Mouse (Mus musculus) neutrophil, adult 83 days (primary cell): ENCODE measurements around the gene 4933427I04Rik. TPM values are rescaled to one million over a fixed set of nuclear protein-coding genes. Genes with fewer than 3 reads are reported as not detected.

Source experiments
- total RNA-seq, 2 experiments: library from RNA; stranded (reverse); gene quantifications; one replicate each; pipeline ENCODE4 v1.2.4; 2023

4933427I04Rik gene
- not detected for total RNA-seq

DNA sequence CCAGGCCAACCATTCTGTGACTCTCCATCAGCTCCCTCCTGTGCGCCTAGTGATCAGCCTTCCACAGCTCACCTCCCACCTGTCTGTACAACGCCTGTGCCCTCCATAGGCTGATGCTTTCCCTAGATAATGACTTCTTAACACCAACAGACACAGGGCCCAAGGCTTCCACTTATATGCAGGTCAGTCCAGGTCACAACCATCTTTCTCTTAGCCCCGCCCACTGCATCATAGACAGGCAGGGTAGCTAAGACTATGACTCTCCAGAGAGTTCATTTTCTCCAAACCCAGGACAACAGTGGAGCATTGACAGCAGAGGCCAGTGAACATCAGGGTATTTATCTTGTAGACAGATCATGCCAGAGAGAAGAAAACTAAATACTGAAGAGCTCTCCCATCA, at the start of gene 4933427I04Rik:
4933427I04Rik (plus strand) TSS at position 301 of the 400 bp plus-strand sequence.

GRCm38 (mm10) chr4:123904333-123905125, 45.0 kb downstream of the 4933427I04Rik start, which contains the start of gene Mycbp:
Mycbp (plus strand) TSS chr4:123904832.

Other genes starting within 250 kb of the 4933427I04Rik start
- gene Macf1, start 175.3 kb upstream of the 4933427I04Rik start, total RNA-seq = 100 to 1,000 TPM; 153 to 184 TPM
- 10 to 100 TPM; 35.9 to 44.7 TPM for gene Ndufs5, start 141.5 kb upstream of the 4933427I04Rik start, total RNA-seq
- 10 to 100 TPM; 39.6 to 51.4 TPM for gene Akirin1, start 109.3 kb upstream of the 4933427I04Rik start, total RNA-seq
- gene Rhbdl2, start 71.8 kb upstream of the 4933427I04Rik start, total RNA-seq = not detected
- gene Mycbp, start 45.2 kb downstream of the 4933427I04Rik start, total RNA-seq = 10 to 100 TPM; 11.8 to 14.2 TPM
- 10 to 100 TPM; 46.7 to 48.0 TPM for gene Rragc, start 57.8 kb downstream of the 4933427I04Rik start, total RNA-seq
- not detected for gene 4930535I16Rik, start 58.3 kb downstream of the 4933427I04Rik start, total RNA-seq